Mouse (Mus musculus) layer of hippocampus, adult 2 months (tissue): ENCODE measurements at regions not wholly inside any gene's neighbourhood (a gene's known extent, or its start where the extent isn't known, plus 50 kb on each side); places are given as distances from the start of the nearest gene placed in this dataset.

ENCODE experiments used
- DNase-seq, 2 experiments: peaks; one replicate each; pipeline ENCODE4 v3.0.0; 2022; ENCODE audit warnings: low spot score in 2 of 2
- H3K27ac ChIP-seq: fragments of 200-600 bp; 2 replicates; pipeline ENCODE4 v1.8.1; 2022
- H3K4me3 ChIP-seq: fragments of 200-600 bp; 2 replicates; pipeline ENCODE4 v1.8.1; 2022; ENCODE audit warnings: mild to moderate bottlenecking
- CTCF ChIP-seq: fragments of 200-600 bp; conservative IDR thresholded peaks from 2 replicates; pipeline ENCODE4 v1.8.1; 2022; ENCODE audit warnings: antibody characterized with exemption, mild to moderate bottlenecking, moderate library complexity

- no peak for DNase-seq
- Histone ChIP-seq H3K4me3 (no peak overlapping the region), H3K27ac (no peak overlapping the region)
- no peak for TF ChIP-seq CTCF
These were observed 503.2 kb downstream of the Ndufa4 start for GRCm38 (mm10) chr6:11404101-11404500.

GRCm38 (mm10) chr6:11359088-11359487 lies 548.2 kb downstream of the Ndufa4 start:
- no peak overlapping the region for H3K27ac ChIP-seq
- no peak for DNase-seq
- no peak overlapping the region for H3K4me3 ChIP-seq
- no peak for TF ChIP-seq CTCF

GRCm38 (mm10) chr6:11353599-11353998 lies 553.7 kb downstream of the Ndufa4 start:
- DNase-seq, result peak; percentile 16 to 18
- no peak overlapping the region for H3K4me3 ChIP-seq
- no peak overlapping the region for H3K27ac ChIP-seq
- TF ChIP-seq CTCF, result no peak

GRCm38 (mm10) chr6:11334137-11334536 lies 573.2 kb downstream of the Ndufa4 start:
- Histone ChIP-seq H3K27ac (no peak overlapping the region), H3K4me3 (no peak overlapping the region)
- no peak for TF ChIP-seq CTCF
- DNase-seq, result no peak

- no peak overlapping the region for H3K4me3 ChIP-seq
- H3K27ac ChIP-seq, result no peak overlapping the region
- DNase-seq, result no peak
- no peak for TF ChIP-seq CTCF
These were observed 593.6 kb downstream of the Ndufa4 start for GRCm38 (mm10) chr6:11313744-11314143.

- no peak overlapping the region for H3K4me3 ChIP-seq
- DNase-seq, result no peak
- no peak overlapping the region for H3K27ac ChIP-seq
- no peak for TF ChIP-seq CTCF
These were observed 601.2 kb downstream of the Ndufa4 start for GRCm38 (mm10) chr6:11305979-11306534.

- Histone ChIP-seq H3K4me3 (no peak overlapping the region), H3K27ac (no peak overlapping the region)
- peak; percentile 93 for TF ChIP-seq CTCF
- DNase-seq, result peak in 1 of 2 experiments; percentile 13
These were observed 623.3 kb downstream of the Ndufa4 start for GRCm38 (mm10) chr6:11283990-11284389.

- no peak overlapping the region for H3K4me3 ChIP-seq
- DNase-seq, result no peak
- H3K27ac ChIP-seq, result no peak overlapping the region
- TF ChIP-seq CTCF, result no peak
These were observed 632.1 kb downstream of the Ndufa4 start for GRCm38 (mm10) chr6:11275214-11275613.
